Mouse (Mus musculus): Measurements from ENCODE around the gene Gm8369. TPM values are rescaled to one million over a fixed set of nuclear protein-coding genes. Genes with fewer than 3 reads are reported as not detected.

The Gm8369 gene
- polyA plus RNA-seq, 1 experiment from 2014 or later = not detected

GRCm38 (mm10) chr19:11482684-11483083 lies 3.1 kb upstream of the Gm8369 start:
- 82% methylated on average over 2 of the region's 2 CpGs for WGBS
- H3K27ac ChIP-seq (ENCODE audit: low read length) = no peak overlapping the region
- H3K4me2 ChIP-seq (ENCODE audit: low read depth, low read length) = no peak overlapping the region
- no peaks in the 10 kb centered on the region for H3K36me3 ChIP-seq (ENCODE audit: control insufficient read depth, insufficient read depth)
- no peak overlapping the region for H3K9ac ChIP-seq (ENCODE audit: low read length)
- H3K4me3 ChIP-seq (ENCODE audit: low read length) = no peak overlapping the region
- no peaks in the 10 kb centered on the region for H3K4me1 ChIP-seq (ENCODE audit: control insufficient read depth, insufficient read depth, low read length)
- no peaks in the 10 kb centered on the region for H3K27me3 ChIP-seq (ENCODE audit: control insufficient read depth, insufficient read depth, low read length)
- H3K9me3 ChIP-seq (replicated peaks; ENCODE audit: control insufficient read depth, low read length) = no peaks in the 10 kb centered on the region
- ATAC-seq (replicated peaks; ENCODE audit: extremely low read depth, insufficient read depth, low FRiP score) = no peak

- Histone ChIP-seq H3K36me3 (ENCODE audit: control insufficient read depth, insufficient read depth) (no peaks in the 10 kb centered on the region), H3K4me1 (ENCODE audit: control insufficient read depth, insufficient read depth, low read length) (no peaks in the 10 kb centered on the region), H3K9ac (ENCODE audit: low read length) (no peak overlapping the region), H3K27me3 (ENCODE audit: control insufficient read depth, insufficient read depth, low read length) (no peaks in the 10 kb centered on the region), H3K4me2 (ENCODE audit: low read depth, low read length) (no peak overlapping the region), H3K27ac (ENCODE audit: low read length) (no peak overlapping the region), H3K9me3 (replicated peaks; ENCODE audit: control insufficient read depth, low read length) (no peaks in the 10 kb centered on the region), H3K4me3 (ENCODE audit: low read length) (no peak overlapping the region)
- ATAC-seq (replicated peaks; ENCODE audit: extremely low read depth, insufficient read depth, low FRiP score) = no peak
- WGBS = 62% methylated on average over 4 of the region's 4 CpGs
These were observed 1.8 kb upstream of the Gm8369 start for GRCm38 (mm10) chr19:11483941-11484340.

DNA sequence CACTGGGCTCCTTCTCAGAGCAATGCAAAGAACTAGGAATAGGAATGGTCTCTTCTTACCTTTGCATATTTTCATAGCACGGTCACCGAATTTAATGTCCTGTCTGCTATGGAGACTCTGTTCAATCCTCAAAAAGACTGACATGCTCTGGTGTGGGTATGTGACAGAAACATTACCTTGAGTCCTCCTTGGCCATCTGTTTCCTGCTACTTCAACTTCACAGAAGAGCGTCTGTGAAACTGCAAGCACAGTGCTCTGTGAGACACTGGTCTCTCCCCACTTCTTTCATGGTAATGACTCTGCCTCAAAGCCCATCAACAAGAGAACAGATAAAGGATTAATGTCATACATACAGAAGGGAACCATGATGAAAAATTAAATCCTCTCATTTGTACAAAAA lies 1.4 kb upstream of the Gm8369 start:
- Histone ChIP-seq H3K4me3 (ENCODE audit: low read length) (no peak overlapping the region), H3K27ac (ENCODE audit: low read length) (no peak overlapping the region), H3K4me1 (ENCODE audit: control insufficient read depth, insufficient read depth, low read length) (no peaks in the 10 kb centered on the region), H3K9me3 (replicated peaks; ENCODE audit: control insufficient read depth, low read length) (no peaks in the 10 kb centered on the region), H3K27me3 (ENCODE audit: control insufficient read depth, insufficient read depth, low read length) (no peaks in the 10 kb centered on the region), H3K9ac (ENCODE audit: low read length) (no peak overlapping the region), H3K4me2 (ENCODE audit: low read depth, low read length) (no peak overlapping the region), H3K36me3 (ENCODE audit: control insufficient read depth, insufficient read depth) (no peaks in the 10 kb centered on the region)
- WGBS = 78% methylated on average over 3 of the region's 3 CpGs
- ATAC-seq (replicated peaks; ENCODE audit: extremely low read depth, insufficient read depth, low FRiP score) = no peak

DNA sequence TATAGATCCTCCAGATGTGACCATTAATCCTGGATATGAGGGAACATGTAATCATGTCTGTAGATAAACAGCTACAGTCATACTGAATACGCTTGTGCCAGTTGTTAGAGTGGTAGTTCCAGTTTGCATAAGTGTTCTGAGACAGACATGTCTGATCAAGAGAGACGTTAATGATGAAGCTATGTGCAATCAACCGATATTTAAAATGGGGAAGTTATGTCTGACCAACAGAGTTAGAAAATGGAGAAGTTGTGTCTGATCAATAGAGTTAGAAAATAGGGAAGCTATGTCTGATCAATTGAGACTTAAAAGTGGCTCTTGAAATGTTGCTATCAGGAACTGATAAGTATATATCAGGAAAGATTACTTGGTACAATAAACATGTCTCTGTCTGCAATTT lies 472 bp upstream of the Gm8369 start:
- Histone ChIP-seq H3K36me3 (ENCODE audit: control insufficient read depth, insufficient read depth) (no peaks in the 10 kb centered on the region), H3K4me1 (ENCODE audit: control insufficient read depth, insufficient read depth, low read length) (no peaks in the 10 kb centered on the region), H3K27ac (ENCODE audit: low read length) (no peak overlapping the region), H3K27me3 (ENCODE audit: control insufficient read depth, insufficient read depth, low read length) (no peaks in the 10 kb centered on the region), H3K4me2 (ENCODE audit: low read depth, low read length) (no peak overlapping the region), H3K4me3 (ENCODE audit: low read length) (no peak overlapping the region), H3K9ac (ENCODE audit: low read length) (no peak overlapping the region), H3K9me3 (replicated peaks; ENCODE audit: control insufficient read depth, low read length) (no peaks in the 10 kb centered on the region)
- WGBS = 79% methylated on average over 3 of the region's 3 CpGs
- ATAC-seq (replicated peaks; ENCODE audit: extremely low read depth, insufficient read depth, low FRiP score) = no peak

- Histone ChIP-seq H3K4me1 (ENCODE audit: control insufficient read depth, insufficient read depth, low read length) (no peaks in the 10 kb centered on the region), H3K9me3 (replicated peaks; ENCODE audit: control insufficient read depth, low read length) (no peaks in the 10 kb centered on the region), H3K36me3 (ENCODE audit: control insufficient read depth, insufficient read depth) (no peaks in the 10 kb centered on the region), H3K4me3 (ENCODE audit: low read length) (no peak overlapping the region), H3K4me2 (ENCODE audit: low read depth, low read length) (no peak overlapping the region), H3K9ac (ENCODE audit: low read length) (no peak overlapping the region), H3K27ac (ENCODE audit: low read length) (no peak overlapping the region), H3K27me3 (ENCODE audit: control insufficient read depth, insufficient read depth, low read length) (no peaks in the 10 kb centered on the region)
- ATAC-seq (replicated peaks; ENCODE audit: extremely low read depth, insufficient read depth, low FRiP score) = no peak
- WGBS = 83% methylated on average over 1 of the region's 1 CpGs
These were observed 861 bp downstream of the Gm8369 start for GRCm38 (mm10) chr19:11486599-11486998.

DNA sequence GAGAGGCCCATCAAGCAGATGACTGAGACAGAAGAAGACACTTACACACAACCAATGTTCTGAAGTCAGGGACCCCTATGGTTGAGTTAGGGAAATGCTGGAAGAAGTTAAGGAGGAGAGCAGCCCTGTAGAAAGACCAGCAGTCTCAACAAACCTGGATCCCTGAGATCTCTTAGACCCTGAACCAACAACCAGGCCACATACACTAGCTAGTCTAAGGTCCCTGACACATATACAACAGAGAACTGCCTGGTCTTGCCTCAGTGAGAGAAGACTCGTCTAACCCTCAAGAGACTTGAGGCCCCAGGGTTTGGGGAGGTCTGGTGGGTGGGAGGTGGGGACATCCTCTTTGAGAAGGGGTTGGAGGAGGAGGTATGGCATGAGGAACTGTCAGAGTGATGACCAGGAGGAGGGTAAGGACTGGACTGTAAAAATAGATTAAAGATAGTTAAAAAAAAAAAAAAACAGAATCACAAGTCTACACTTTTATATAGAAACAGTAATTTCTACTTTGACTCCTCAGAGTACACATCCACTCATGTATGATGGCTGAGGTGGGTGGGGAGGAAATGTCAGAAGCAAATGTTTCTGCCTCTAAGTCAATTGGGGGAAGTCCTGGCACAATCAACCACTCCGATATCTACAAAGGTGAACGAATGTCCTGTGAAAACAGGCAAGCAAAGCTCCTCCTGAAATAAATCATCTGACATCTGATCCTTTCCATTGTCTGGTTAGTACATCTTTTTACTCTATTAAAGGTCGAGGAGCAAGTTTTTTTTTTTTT lies 5.9 kb downstream of the Gm8369 start:
- H3K4me3 ChIP-seq (ENCODE audit: low read length) = no peak overlapping the region
- H3K36me3 ChIP-seq (ENCODE audit: control insufficient read depth, insufficient read depth) = no peaks in the 10 kb centered on the region
- no peak overlapping the region for H3K9ac ChIP-seq (ENCODE audit: low read length)
- H3K27ac ChIP-seq (ENCODE audit: low read length) = no peak overlapping the region
- no peaks in the 10 kb centered on the region for H3K27me3 ChIP-seq (ENCODE audit: control insufficient read depth, insufficient read depth, low read length)
- 59% methylated on average over 4 of the region's 4 CpGs for WGBS
- H3K4me2 ChIP-seq (ENCODE audit: low read depth, low read length) = no peak overlapping the region
- ATAC-seq (replicated peaks; ENCODE audit: extremely low read depth, insufficient read depth, low FRiP score) = no peak
- H3K9me3 ChIP-seq (replicated peaks; ENCODE audit: control insufficient read depth, low read length) = no peaks in the 10 kb centered on the region
- H3K4me1 ChIP-seq (ENCODE audit: control insufficient read depth, insufficient read depth, low read length) = no peaks in the 10 kb centered on the region

GRCm38 (mm10) chr19:11492671-11493070 lies 6.9 kb downstream of the Gm8369 start:
- Histone ChIP-seq H3K9ac (ENCODE audit: low read length) (no peak overlapping the region), H3K36me3 (ENCODE audit: control insufficient read depth, insufficient read depth) (no peaks in the 10 kb centered on the region), H3K4me3 (ENCODE audit: low read length) (no peak overlapping the region), H3K27ac (ENCODE audit: low read length) (no peak overlapping the region), H3K4me1 (ENCODE audit: control insufficient read depth, insufficient read depth, low read length) (no peaks in the 10 kb centered on the region), H3K4me2 (ENCODE audit: low read depth, low read length) (no peak overlapping the region), H3K27me3 (ENCODE audit: control insufficient read depth, insufficient read depth, low read length) (no peaks in the 10 kb centered on the region), H3K9me3 (replicated peaks; ENCODE audit: control insufficient read depth, low read length) (no peaks in the 10 kb centered on the region)
- WGBS = 70% methylated on average over 1 of the region's 1 CpGs
- no peak for ATAC-seq (replicated peaks; ENCODE audit: extremely low read depth, insufficient read depth, low FRiP score)

DNA sequence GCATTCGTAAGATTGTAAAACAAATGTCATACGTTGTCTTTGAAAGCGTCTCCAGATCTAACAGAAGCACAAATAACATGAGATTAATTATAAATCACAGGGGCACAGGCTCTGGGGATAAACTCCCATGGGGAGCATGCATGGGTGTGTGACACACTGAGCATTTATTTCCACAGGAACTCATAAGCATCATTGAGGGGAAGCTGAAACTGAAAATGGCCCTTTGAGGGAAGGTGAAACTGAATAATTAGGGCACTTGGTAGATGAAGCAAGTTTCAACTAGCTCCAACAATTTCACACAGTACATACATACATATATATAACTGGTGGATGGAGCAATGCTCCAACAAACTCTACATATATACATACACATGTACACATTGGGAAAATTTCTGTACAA lies 8.8 kb downstream of the Gm8369 start:
- Histone ChIP-seq H3K9me3 (replicated peaks; ENCODE audit: control insufficient read depth, low read length) (no peaks in the 10 kb centered on the region), H3K27me3 (ENCODE audit: control insufficient read depth, insufficient read depth, low read length) (no peaks in the 10 kb centered on the region), H3K9ac (ENCODE audit: low read length) (no peak overlapping the region), H3K4me3 (ENCODE audit: low read length) (no peak overlapping the region), H3K4me1 (ENCODE audit: control insufficient read depth, insufficient read depth, low read length) (no peaks in the 10 kb centered on the region), H3K4me2 (ENCODE audit: low read depth, low read length) (no peak overlapping the region), H3K36me3 (ENCODE audit: control insufficient read depth, insufficient read depth) (no peaks in the 10 kb centered on the region), H3K27ac (ENCODE audit: low read length) (no peak overlapping the region)
- no peak for ATAC-seq (replicated peaks; ENCODE audit: extremely low read depth, insufficient read depth, low FRiP score)
- 72% methylated on average over 3 of the region's 3 CpGs for WGBS

DNA sequence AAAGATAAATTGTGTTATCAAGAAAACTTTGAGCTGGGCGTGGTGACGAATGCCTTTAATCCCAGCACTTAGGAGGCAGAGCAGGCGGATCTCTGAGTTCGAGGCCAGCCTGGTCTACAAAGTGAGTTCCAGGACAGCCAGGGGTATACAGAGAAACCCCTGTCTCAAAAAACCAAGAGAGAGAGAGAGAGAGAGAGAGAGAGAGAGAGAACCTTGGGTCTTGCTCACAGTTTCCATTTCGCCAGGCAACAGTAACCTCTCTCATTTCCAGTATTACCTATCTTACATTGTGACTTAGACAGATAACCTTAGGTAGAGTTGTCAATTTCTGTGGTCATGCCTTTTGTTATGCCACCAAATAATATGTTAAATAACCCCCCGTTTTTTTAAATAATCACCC lies 10.6 kb downstream of the Gm8369 start:
- no peak for ATAC-seq (replicated peaks; ENCODE audit: extremely low read depth, insufficient read depth, low FRiP score)

More for the DNA sequence above, 10.6 kb downstream of the Gm8369 start:
- no peak overlapping the region for H3K27ac ChIP-seq (ENCODE audit: low read length)
- H3K9me3 ChIP-seq (replicated peaks; ENCODE audit: control insufficient read depth, low read length) = no peaks in the 10 kb centered on the region
- H3K27me3 ChIP-seq (ENCODE audit: control insufficient read depth, insufficient read depth, low read length) = no peaks in the 10 kb centered on the region
- 67% methylated on average over 6 of the region's 6 CpGs for WGBS
- H3K4me1 ChIP-seq (ENCODE audit: control insufficient read depth, insufficient read depth, low read length) = no peaks in the 10 kb centered on the region
- no peaks in the 10 kb centered on the region for H3K36me3 ChIP-seq (ENCODE audit: control insufficient read depth, insufficient read depth)
- no peak overlapping the region for H3K4me2 ChIP-seq (ENCODE audit: low read depth, low read length)
- no peak overlapping the region for H3K9ac ChIP-seq (ENCODE audit: low read length)
- H3K4me3 ChIP-seq (ENCODE audit: low read length) = no peak overlapping the region
